Mouse (Mus musculus) urinary bladder, postnatal 14 days (tissue): ENCODE data around the gene Bptf.
A peak's percentile ranks its signal among the peaks of the same experiment; 100 is the strongest.
"Not testable (repeated sequence)": the region's sequence is repeated elsewhere in the genome, so short reads cannot be mapped to it uniquely, and the experiment has no call there.

Experiments used
- DNase-seq: peaks from one replicate; pipeline ENCODE4 v3.0.0; 2021; ENCODE audit warnings: low spot score

Gene Bptf

GRCm38 (mm10) chr11:107046766-107047620, 84.9 kb downstream of the Bptf start:
- DNase-seq: no peak

GRCm38 (mm10) chr11:107045546-107045945, 86.4 kb downstream of the Bptf start:
- DNase-seq: no peak

- DNase-seq: peak; percentile 78
These were observed 87.6 kb downstream of the Bptf start for GRCm38 (mm10) chr11:107044321-107044720.

GRCm38 (mm10) chr11:107043361-107043760, 88.6 kb downstream of the Bptf start:
- no peak for DNase-seq

- no peak for DNase-seq
These were observed 90.5 kb downstream of the Bptf start for GRCm38 (mm10) chr11:107041396-107041795.

- no peak for DNase-seq
These were observed 92.5 kb downstream of the Bptf start for GRCm38 (mm10) chr11:107039417-107039816.

GRCm38 (mm10) chr11:107034085-107034810, 97.7 kb downstream of the Bptf start:
- no peak for DNase-seq

- no peak for DNase-seq
These were observed 100.3 kb downstream of the Bptf start for GRCm38 (mm10) chr11:107031635-107032034.

- no peak for DNase-seq
These were observed 102.4 kb downstream of the Bptf start for GRCm38 (mm10) chr11:107029536-107029935.

- DNase-seq: no peak
These were observed 103.2 kb downstream of the Bptf start for GRCm38 (mm10) chr11:107028754-107029153.

GRCm38 (mm10) chr11:107028275-107028618, 103.7 kb downstream of the Bptf start:
- no peak for DNase-seq

- peak; percentile 85 for DNase-seq
These were observed 104.3 kb downstream of the Bptf start for GRCm38 (mm10) chr11:107027431-107028274.

- DNase-seq: no peak
These were observed 105.1 kb downstream of the Bptf start for GRCm38 (mm10) chr11:107026554-107027430.

- DNase-seq: peak; percentile 29
These were observed 106.3 kb downstream of the Bptf start, which contains the start of gene 1810010H24Rik for GRCm38 (mm10) chr11:107025411-107026321. TSS of gene 1810010H24Rik (plus strand) at chr11:107025681.

- DNase-seq: no peak
These were observed 107.5 kb downstream of the Bptf start for GRCm38 (mm10) chr11:107024406-107024805.

GRCm38 (mm10) chr11:107022050-107022683, 109.8 kb downstream of the Bptf start:
- no peak for DNase-seq

- DNase-seq: not testable (repeated sequence)
These were observed 112.2 kb downstream of the Bptf start for GRCm38 (mm10) chr11:107019722-107020121.

- no peak for DNase-seq
These were observed 112.6 kb downstream of the Bptf start for GRCm38 (mm10) chr11:107019318-107019717.

GRCm38 (mm10) chr11:107018606-107019005, 113.3 kb downstream of the Bptf start:
- DNase-seq: no peak
